Mouse (Mus musculus): ENCODE measurements around the gene Psat1. TPM values are rescaled to one million over a fixed set of nuclear protein-coding genes. Genes with fewer than 3 reads are reported as not detected.

Gene Psat1
- total RNA-seq (2021) = 100 to 1,000 TPM in 1 of 2 experiments, 10 to 100 TPM in 1; 39.0 to 120 TPM
- long read RNA-seq, experiment 1, transcript Psat1-201 (9 exons, 2,617 nt) = major isoform, 114 of 120 reads
- long read RNA-seq, experiment 1, partial matches to known transcripts = 2 of 120 reads
- long read RNA-seq, experiment 1, other reads (novel, unspliced or antisense) = 1 of 120 reads
- long read RNA-seq, experiment 2, transcript Psat1-201 (9 exons, 2,617 nt) = major isoform, 90 of 100 reads
- long read RNA-seq, experiment 2, partial matches to known transcripts = 5 of 100 reads
- long read RNA-seq, experiment 2, other reads (novel, unspliced or antisense) = 3 of 100 reads

DNA sequence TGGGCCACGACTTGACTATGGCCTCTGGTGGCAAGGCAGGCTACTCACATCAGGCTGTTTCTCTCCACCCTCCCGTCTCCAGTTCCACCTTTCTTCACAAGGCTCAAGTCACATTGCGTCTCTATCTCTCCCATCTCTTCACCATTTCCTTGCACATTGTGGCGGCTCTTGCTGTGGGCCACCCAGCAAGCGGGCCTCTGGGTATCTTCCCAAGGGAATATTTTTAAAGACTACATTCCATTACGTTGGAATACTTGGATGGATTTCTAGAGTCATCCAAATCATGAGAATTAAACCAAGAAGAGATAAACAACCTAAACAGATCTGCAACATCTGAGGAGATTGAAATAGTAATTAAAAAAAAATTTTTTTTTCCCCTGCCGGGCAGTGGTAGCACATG, at the start of gene Psat1:
TSS of gene Psat1 (minus strand) at position 101 of the 400 bp plus-strand sequence.
- no peak for DNase-seq (ENCODE audit: low spot score in 2 of 2)

DNA sequence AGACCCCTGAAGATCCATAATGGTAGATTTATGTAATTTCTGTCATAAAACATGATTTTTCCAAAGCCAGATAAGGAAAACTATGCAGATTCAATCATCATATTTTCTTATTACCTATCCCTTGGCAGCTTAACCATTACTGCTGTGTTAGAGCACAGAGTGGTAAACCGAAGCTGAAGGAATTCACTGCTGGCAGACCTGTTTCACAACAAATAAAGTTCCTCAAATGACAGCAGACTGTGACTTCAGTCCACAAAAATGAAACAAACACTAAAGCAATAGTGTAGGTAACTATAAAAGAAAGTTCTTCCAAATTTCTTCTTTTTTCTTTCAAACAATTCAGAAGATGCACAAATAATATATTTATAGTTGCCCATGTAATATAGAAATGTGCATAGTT, 43.0 kb upstream of the Psat1 start:
- no peak for DNase-seq (ENCODE audit: low spot score in 2 of 2)

DNA sequence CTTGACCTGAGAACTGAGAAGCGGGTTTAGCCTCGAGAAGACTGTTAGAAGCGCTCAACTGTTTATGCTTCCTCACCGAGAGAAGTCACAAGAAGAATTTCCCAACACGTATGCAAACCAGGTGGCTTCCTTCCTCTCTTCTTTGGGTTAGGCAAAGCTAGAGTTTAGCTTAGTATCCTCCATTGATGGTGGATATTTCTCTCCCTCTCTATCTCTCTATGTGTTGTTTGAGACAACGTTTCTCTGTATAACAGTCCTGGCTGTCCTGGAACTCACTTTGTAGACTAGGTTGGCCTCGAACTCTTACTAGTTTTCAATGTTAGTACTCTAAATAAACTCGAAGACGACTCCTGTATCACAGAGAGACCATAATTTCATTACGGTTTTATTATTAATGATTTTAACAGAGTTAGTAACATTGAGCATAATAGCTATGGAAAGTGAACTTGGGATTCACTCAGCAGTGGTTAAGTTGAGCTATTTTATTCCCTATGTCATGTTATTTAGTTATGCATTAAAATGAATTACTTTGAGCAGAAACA, 38.1 kb upstream of the Psat1 start:
- DNase-seq (ENCODE audit: low spot score in 2 of 2) = no peak

DNA sequence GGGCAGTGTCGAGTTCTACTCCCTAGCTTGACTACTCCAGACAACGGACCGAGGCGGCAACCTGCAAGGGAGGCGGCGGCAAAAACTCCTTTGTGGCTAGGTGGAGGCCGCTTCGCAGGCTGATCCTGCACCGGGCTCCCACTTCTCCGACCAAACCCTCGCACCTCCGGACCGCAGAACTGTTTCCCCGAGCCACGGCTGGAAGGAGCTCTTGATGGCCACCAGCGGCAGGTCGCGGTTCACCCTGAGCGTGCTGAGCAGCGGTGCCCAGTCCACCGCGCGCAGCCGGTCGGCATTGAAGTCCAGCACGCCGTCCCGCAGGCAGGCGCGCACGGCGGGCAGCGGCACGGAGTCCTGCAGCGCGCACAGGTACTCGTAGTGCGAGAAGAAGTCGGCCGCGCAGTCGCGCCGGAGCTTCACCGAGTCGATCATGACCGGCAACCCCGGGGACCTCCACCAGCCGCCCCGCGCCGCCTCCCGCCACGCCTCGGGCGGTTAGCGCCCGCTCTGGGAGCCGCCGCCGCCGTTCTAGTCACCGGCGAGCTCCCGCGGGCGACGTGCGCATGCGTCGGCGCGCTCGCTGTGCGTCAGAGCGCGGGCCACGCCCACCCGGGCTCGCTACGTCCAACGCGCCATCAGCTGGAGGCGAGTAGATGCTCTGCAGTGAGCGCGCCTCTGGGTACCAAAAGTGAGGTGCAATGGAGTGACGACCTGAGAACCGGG, 37.5 kb upstream of the Psat1 start, which contains the start of gene Cep78:
TSS of gene Cep78 (minus strand) at position 541 of the 723 bp plus-strand sequence.
- peak; percentile 92 to 95 for DNase-seq (ENCODE audit: low spot score in 2 of 2)

DNA sequence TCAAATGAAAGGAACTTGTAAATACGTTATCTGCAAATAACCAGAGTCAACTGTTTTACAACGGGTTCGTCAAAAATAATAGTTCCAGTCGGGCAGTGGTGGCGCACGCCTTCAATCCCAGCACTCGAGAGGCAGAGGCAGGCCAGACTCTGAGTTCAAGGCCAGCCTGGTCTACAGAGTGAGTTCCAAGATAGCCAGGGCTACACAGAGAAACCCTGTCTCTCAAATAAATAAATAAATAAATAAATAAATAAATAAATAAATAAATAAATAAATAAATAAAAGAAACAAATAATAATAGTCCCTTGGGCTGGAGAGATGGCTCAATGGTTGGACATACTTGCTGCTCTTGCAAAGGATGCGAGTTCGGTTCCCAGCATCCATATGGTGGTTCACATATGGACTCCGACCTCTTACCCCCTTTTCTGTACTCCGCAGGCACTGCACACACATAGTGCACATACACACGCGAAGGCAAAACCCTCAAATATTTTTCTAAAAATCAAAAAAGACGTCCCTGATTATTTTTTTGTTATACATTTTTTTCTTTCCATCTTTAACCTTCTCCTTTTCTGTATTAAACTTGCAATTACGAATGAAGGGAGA, 36.7 kb upstream of the Psat1 start:
- no peak for DNase-seq (ENCODE audit: low spot score in 2 of 2)

DNA sequence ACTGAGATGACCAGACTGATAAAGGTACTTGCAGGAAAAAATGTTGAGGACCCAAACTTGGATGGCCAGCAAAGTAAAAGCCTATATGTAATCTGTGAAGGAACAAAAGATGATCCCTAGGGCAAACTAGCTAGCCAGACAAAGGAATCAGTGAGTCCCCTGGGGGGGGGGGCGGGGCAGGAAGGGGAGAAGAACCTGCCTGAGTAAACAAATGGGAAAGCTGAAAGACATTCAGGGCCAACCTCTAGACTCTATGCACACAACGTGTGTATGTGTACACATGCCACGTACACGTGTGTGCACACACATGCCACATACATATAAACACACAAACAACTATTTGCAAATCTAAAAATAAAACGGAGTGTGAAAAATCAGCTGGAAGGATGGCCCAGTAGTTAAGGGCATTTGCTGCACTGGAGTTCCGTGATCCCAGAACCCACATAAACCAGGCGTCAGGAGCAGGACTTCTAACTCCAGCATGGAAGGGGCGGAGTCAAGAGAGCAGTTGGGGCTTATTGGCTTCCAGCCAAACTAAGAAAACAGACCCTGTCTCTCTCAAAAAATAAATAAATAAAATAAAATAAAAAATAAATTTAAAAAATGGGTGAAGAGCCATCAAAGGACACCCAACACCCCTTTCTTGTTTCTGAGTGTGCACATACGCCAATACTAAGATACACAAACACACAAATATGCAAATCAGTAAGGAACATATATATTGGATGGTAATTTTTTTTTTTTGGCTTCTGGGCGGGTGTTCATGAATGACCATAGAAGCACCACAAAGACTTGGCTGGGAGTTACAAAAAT, 36.0 kb upstream of the Psat1 start:
- DNase-seq (ENCODE audit: low spot score in 2 of 2) = no peak

DNA sequence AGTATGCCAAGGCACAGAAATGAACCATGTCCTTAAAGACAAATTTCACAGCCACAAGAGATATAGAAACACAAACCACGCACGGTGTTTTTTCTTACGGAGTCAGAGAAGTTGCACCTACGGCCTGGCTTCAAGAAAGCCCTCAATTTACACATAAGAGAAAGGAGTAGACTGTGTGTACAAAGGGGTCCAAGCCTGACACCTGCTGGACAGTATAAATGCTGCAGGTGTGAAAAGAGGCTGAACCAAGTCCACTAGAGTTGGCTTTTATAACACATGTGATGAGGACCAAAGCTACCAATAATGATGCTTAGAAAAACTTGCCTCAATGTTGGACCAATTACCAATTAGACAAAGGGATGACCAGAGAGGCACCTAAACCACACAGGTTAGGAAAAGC, 34.7 kb upstream of the Psat1 start:
- peak; percentile 21 to 36 for DNase-seq (ENCODE audit: low spot score in 2 of 2)

DNA sequence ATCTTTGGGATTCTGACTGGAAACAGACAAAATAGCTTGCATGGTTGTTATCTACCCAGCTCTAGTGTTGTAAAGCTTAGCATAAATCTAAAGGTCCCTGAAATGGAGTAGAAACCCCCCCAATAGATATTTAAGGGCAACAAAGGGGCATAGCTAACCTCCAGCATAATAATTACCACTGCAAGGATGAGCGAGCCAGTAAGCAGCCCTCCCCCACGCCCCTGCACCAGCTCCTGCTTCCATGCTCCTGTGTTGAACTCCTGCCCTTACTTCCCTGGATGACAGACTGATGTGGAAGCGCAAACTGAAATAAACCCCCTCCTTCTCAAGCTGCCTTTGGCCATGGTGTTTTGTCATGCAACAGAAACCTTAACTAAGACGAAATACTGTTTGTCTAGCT, 26.2 kb upstream of the Psat1 start:
- no peak for DNase-seq (ENCODE audit: low spot score in 2 of 2)

DNA sequence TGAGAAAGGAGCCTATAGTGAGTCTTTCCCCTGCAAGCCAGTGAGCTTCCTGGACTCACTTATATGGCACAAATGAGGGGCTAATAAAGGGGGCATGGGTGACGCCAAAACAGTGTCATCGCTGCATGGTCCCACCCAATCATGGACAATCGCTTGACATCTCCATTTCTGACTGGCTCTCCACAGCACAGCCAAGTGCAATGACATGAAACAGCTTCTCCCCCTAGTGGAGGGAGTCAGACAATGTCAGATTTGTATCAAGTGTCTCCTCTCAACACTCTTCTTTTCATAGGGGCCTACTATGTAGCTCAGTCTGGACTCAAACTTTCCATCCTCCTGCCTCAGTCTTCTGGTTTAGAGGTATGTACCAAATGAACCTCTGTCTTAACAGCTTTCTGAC, 17.9 kb upstream of the Psat1 start:
- DNase-seq (ENCODE audit: low spot score in 2 of 2) = peak in 1 of 2 experiments; percentile 47

DNA sequence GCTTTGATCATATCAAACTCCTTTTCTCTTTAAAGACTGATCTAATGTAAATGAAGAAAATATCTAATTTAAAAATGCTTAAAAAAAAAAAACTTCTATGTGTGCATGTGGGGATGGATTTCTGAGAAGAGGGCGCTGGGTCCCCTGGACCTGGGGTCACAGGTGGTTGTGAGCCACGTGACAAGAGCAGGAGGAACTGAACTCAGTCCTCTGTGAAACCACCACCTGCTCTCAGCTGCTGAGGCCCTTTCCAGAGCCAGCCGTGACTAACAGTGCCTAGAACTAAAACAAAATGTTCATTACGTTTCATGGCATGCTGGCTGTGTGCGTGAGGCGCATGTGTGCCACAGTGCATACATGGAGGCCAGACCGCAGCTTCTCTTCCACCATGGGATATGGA, 17.4 kb upstream of the Psat1 start:
- DNase-seq (ENCODE audit: low spot score in 2 of 2) = no peak

DNA sequence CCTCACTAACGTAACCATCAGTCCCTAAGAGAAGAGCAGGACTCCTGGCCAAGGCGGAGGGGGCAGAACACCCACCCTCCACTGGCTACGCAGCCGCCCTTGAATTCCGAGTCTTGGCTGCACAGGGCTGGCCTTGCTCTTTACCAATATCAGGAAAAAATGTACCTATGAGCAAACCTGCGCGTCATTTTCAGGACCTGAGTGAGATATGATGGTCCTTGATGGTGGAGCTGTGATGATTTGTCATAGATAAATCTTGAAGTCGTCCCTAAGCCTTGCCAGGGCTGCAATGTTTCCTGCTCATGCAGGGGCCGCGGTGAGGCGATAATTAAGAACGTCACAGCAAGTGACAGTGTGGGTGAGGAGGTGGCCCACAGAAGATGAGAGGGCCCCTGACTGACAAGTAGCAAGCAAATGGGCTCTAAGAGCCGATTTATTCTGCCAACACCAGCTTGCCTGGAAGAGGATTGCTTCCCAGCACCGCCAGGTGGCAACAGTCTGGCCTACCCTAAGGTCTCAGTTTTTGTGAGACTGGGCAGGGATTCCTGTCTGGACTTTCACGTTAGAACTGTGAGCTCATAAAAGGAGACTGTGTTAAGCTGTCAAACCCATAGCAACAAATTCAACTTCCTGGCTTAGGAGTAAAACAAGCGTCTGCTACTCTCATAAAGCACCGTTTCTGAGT, 16.0 kb upstream of the Psat1 start:
- DNase-seq (ENCODE audit: low spot score in 2 of 2) = peak in 1 of 2 experiments; percentile 32

DNA sequence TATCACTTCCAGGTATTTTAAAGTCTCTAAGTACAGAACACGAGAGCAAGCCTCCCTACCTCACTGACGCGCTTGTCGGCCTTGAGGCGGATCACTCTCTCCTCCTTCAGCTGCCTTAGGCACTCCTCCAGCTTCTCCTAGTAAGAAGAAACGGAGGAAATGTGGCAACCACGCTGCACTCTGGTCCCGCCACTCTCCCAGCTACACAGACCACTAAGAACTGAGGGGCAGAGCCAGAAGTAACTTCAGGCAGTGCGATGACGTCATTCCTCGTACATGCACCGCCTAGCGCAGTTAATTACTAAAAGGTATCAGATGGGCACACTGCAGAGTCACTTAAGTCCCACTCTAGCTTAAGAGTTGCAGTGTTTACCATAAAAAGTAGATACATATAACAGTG, 15.2 kb upstream of the Psat1 start:
- DNase-seq (ENCODE audit: low spot score in 2 of 2) = no peak

DNA sequence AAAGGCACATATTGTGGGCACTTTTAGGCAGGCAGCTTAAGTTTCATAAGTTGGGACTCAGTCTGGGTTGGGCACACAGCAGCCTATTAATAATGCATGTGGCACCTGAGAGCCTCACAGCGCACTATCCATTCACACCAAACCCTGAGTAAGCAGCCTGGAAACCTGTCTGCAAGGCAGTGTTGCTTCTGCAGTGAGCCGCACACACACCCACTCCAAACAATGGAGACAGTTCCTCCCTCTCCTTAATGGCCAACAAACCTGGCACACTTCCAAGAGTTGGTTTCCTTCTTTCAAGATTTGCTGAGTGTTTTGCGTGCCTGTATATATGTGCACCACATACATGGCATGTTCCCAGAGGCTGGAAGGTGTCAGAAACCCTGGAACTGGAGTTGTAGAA, 3.1 kb upstream of the Psat1 start:
- no peak for DNase-seq (ENCODE audit: low spot score in 2 of 2)

DNA sequence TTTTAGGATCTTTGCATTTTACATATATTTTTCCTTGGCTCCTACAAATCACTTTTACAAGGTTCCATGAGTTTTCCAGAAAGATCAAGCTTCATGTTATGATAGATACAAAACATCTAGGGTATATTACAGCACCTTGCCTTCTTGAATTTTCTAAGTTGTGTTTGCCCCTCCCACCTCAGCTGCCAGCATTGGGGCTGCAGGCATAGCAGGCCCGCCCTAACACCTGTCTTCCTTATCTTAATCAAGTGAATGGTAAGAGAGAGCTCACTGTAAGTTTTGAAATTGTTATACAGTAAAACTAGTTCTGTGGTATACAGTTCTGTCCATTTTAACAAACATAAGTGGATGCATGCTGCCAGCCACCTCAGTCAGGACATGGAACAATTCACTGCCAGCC, 1.7 kb upstream of the Psat1 start:
- DNase-seq (ENCODE audit: low spot score in 2 of 2) = no peak

DNA sequence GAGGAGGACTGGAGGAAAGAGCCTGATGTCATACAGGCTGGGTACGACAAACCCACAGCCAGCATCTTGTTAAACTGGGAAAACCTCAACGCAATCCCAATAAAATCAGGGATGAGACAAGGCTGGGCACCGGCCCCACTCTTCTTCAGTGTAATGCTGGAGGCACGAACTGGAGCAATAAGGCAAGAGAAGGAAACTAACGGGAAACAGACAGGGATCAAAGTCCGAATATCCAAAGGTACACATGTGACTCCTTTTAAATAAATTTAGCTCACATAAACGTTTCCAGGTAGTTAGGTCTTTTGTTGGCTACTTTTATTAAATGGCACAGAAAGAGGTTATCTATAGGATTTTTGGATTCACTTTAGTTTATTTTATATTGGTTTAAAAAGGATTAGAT, 1.3 kb upstream of the Psat1 start:
- DNase-seq (ENCODE audit: low spot score in 2 of 2) = no peak

DNA sequence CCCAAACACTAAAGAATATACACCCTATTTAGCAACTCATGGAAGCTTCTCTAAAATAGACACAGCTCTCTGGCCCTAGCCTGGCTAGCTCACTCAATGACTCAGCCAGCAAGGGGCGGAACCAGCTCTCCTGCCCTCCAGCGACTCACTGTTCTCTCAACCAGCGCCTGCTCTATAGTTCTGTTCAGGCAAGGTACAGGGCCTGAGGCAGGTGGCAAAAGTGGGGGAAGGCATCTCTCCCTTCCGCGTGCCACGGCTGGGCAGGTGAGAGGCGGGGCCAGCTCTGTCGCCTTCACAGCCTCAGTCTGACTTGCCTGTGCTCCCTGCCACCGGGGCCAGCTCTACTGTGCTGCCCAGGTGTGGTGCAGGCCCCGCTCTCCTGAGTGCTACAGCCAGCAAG, 474 bp downstream of the Psat1 start:
- no peak for DNase-seq (ENCODE audit: low spot score in 2 of 2)

DNA sequence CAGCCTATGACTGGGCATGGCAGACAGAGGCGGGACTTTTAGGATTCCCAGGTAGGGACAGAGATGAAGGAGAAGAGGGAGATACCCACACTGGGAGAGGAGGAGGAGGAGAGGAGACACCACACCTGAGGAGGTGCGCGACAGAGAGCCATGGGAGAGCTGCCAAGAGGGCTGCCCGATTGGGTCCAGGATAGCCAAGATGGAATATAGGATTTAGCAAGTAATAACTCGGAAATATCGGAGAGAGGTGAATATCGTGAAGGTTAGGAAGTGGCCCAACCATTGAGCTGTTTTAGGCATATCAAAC, 4.1 kb downstream of the Psat1 start:
- no peak for DNase-seq (ENCODE audit: low spot score in 2 of 2)

DNA sequence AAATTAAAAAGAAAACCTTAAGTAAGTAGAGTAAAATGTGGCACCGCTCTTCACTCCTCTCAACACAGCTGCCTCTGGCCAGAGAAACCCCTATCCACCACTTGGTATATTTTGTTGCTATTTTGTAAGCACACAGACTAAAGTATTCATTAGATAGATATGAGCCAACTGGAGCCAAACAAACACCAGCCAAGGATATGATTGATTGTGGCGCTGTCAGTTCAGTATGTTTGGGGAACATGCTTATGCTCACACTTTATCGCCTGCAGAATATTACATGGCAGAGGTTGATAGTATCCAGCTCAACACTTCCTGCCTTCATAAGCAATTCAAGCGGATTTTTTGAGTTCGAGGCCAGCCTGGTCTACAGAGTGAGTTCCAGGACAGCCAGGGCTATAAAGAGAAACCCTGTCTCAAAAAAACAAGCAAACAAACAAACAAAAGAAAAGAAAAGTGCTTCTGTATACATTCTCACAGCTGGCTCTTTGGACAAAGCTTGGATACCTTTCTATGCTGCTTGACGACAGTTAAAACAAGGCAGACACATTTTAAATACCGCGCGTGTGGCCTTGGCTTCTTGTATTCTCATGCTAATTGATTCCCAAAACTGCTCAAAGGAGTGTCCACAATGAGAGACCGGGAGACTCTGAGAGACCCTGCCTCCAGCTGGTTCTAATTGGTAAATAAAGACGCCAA, 4.6 kb downstream of the Psat1 start:
- DNase-seq (ENCODE audit: low spot score in 2 of 2) = no peak

DNA sequence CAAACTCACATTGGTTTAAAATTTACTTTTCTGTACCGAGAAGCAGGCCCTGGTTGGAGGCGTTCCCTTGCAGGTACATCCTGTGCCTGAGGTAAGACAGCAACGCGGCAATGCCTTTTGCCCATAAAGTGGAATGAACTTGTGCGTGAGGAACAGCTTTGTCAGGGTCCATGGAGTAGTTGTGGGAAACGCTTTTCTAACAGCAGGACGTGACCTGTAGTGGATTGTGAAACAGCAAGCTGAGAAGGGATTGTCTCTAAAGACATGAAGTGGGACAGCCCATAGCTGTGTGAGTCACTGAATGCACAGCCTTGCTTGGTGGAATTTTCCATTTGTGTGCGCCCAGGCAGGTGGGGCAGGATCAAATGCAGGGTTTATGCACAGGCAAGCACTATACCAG, 5.7 kb downstream of the Psat1 start:
- peak in 1 of 2 experiments; percentile 14 for DNase-seq (ENCODE audit: low spot score in 2 of 2)

DNA sequence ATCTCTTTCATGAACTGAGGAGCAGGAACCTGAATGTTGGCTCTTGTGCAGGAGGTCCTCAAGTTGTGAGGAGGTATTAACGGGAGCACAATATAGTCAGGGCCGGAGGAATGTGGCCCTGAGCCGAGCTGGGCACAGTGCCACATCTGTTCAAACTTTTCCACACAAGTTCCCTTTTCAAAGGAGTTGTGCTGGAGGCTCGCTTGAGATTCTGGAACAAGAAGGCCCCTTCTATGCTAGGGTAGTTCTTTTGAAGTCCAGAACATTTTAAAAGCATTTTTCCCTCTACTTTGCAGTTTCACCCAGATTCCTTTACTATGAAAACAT, 21.5 kb downstream of the Psat1 start:
- DNase-seq (ENCODE audit: low spot score in 2 of 2) = peak; percentile 76 to 78

Data from adrenal gland, adult 18-20 months (tissue).